Mouse (Mus musculus) hindbrain, embryonic 15.5 days (tissue): ENCODE data around the gene Adcyap1r1. TPM values are rescaled to one million over a fixed set of nuclear protein-coding genes. Genes with fewer than 3 reads are reported as not detected.

ENCODE experiments used
- ATAC-seq: fragments of 200-750 bp; cut with Nextera tagmentation; 2 replicates; pipeline ENCODE4 v1.8.0; 2017; ENCODE audit warnings: low read depth, moderate number of reproducible peaks, moderate TSS enrichment; ENCODE audit not compliant: low FRiP score
- H3K27ac ChIP-seq: fragments of 300-500 bp; sonication (generic); replicated peaks from 2 replicates; pipeline ENCODE4 v1.5.1; 2015; ENCODE audit warnings: mild to moderate bottlenecking, inconsistent platforms
- H3K27me3 ChIP-seq: fragments of 300-500 bp; sonication (generic); 2 replicates; pipeline ENCODE4 v1.6.1; 2015; ENCODE audit warnings: control low read depth, inconsistent platforms
- H3K36me3 ChIP-seq: fragments of 300-500 bp; sonication (generic); 2 replicates; pipeline ENCODE4 v1.6.1; 2015; ENCODE audit warnings: control low read depth, inconsistent platforms
- H3K4me1 ChIP-seq: fragments of 300-500 bp; sonication (generic); replicated peaks from 2 replicates; pipeline ENCODE4 v1.6.1; 2015; ENCODE audit warnings: control low read depth, inconsistent platforms
- H3K4me2 ChIP-seq: fragments of 300-500 bp; sonication (generic); 2 replicates; pipeline ENCODE4 v1.6.1; 2015; ENCODE audit warnings: moderate library complexity, mild to moderate bottlenecking, inconsistent platforms
- H3K4me3 ChIP-seq: fragments of 300-500 bp; sonication (generic); 2 replicates; pipeline ENCODE4 v1.5.1; 2015; ENCODE audit warnings: mild to moderate bottlenecking, inconsistent platforms
- H3K9ac ChIP-seq: fragments of 300-500 bp; sonication (generic); 2 replicates; pipeline ENCODE4 v1.6.1; 2015; ENCODE audit warnings: inconsistent platforms
- H3K9me3 ChIP-seq: fragments of 300-500 bp; sonication (generic); 2 replicates; pipeline ENCODE4 v1.6.1; 2016; ENCODE audit warnings: control low read depth, inconsistent platforms
- WGBS: fragments of 180-500 bp; shearing (Covaris S2); methylation state at CpG from one replicate; pipeline ENCODE4 v1.1.7; 2015; 5-methylcytosine and 5-hydroxymethylcytosine counted together
- polyA plus RNA-seq: library from polyadenylated mRNA; unstranded; fragments of >200 nt; fragmentation: Nextera tagmentation; extraction: Ambion mirVana; gene quantifications from 2 replicates; pipeline ENCODE4 v1.2.1, GENCODE M21; 2015

Adcyap1r1 gene
- polyA plus RNA-seq, 1 experiment from 2014 or later = 64.1 TPM

DNA sequence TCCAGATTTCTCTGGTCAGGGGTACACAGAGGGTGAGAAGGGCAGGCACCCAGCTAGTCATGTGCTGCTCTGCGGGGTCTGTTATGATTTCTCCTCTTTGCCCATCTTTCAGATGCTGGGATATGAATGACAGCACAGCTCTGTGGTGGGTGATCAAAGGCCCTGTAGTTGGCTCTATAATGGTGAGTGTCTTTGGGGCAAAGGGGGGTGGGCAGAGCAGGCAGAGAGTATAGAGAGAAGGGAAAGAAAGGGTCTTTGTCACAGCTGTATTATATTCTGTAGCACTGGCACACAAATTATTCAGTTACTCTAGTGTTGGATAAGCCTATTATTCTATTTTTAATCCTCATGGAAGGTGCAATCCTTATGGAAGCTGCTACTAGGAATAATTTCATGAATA, 29.2 kb downstream of the Adcyap1r1 start:
- Histone ChIP-seq H3K9ac (no peak overlapping the region), H3K4me1 (peaks cover 30% of the 10 kb centered on the region), H3K36me3 (peaks cover 19% of the 10 kb centered on the region), H3K4me3 (no peak overlapping the region), H3K4me2 (no peak overlapping the region), H3K27ac (no peak overlapping the region), H3K27me3 (no peaks in the 10 kb centered on the region), H3K9me3 (no peaks in the 10 kb centered on the region)
- ATAC-seq = no peak
- WGBS = 100% methylated on average over 1 of the region's 1 CpGs

DNA sequence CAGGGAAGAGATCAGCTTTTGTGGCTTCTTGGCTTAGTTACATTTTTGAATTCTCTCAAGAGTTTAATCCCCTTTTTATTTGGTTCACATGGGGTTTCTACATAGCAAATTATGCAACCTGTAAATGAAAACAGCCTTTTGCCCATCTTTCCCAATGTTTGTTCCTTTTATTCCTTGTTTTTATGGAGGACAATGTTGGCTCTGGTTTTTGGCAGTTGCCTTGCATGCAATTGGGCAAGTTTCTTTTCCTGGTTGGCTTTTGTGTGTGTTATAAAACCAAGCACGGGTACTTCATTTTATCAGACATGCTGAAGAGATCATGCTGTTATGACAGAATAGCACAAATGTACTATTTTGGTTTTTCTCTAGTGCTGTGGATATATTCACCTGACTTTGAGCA, 30.7 kb downstream of the Adcyap1r1 start:
- Histone ChIP-seq H3K9me3 (no peaks in the 10 kb centered on the region), H3K9ac (no peak overlapping the region), H3K4me2 (no peak overlapping the region), H3K4me3 (no peak overlapping the region), H3K4me1 (peaks cover 30% of the 10 kb centered on the region), H3K27me3 (no peaks in the 10 kb centered on the region), H3K27ac (no peak overlapping the region), H3K36me3 (peaks cover 20% of the 10 kb centered on the region)
- 63% methylated on average over 1 of the region's 1 CpGs for WGBS
- no peak for ATAC-seq

DNA sequence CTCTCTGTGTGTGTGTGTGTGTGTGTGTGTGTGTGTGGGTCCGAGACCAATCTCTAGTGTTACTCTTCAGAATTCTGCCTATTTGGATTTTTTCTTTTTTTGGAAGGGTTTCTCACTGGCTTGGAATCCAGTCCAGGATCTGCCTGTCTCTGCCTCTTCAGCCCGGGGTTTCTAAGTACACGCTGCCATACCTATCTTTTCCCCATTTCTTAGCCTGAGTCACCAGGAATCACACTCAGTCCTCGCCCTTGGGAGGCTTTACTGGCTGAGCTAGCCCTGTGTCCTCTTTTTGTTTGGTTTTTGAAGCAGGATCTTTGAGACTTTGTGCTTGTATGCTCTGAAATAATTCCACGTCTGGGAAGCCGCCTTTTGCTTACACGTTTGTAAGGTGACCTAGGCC, 31.6 kb downstream of the Adcyap1r1 start:
- Histone ChIP-seq H3K27me3 (no peaks in the 10 kb centered on the region), H3K4me1 (peaks cover 30% of the 10 kb centered on the region), H3K4me3 (no peak overlapping the region), H3K27ac (peak overlapping the region; percentile 72), H3K9me3 (no peaks in the 10 kb centered on the region), H3K36me3 (peaks cover 23% of the 10 kb centered on the region), H3K4me2 (no peak overlapping the region), H3K9ac (no peak overlapping the region)
- ATAC-seq = no peak
- WGBS = 55% methylated on average over 7 of the region's 7 CpGs

DNA sequence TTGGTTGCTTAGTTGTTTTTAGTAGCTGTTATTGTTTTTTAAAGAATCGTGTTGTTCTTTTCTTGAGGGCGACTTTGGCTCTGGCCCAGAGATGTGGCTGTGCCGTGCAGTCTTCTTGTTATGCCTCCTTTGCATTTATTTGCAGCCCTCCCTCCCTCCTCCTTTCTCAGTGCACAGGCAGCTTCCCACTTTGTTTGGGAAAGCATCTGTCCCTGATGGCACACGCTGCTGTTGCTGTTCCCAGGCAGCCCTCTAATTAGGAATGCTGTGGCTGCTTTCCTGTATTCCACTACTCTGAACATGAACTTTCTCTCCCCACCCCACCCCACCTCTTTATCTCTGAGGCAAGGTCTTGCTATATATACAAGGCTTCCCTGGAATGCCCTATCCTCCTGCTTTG, 32.4 kb downstream of the Adcyap1r1 start:
- no peak overlapping the region for H3K9ac ChIP-seq
- no peak overlapping the region for H3K4me3 ChIP-seq
- peak overlapping the region; percentile 26 for H3K4me2 ChIP-seq
- peak; percentile 60 for ATAC-seq
- peaks cover 30% of the 10 kb centered on the region for H3K4me1 ChIP-seq
- H3K9me3 ChIP-seq = no peaks in the 10 kb centered on the region
- WGBS = 11% methylated on average over 4 of the region's 4 CpGs
- H3K27me3 ChIP-seq = no peaks in the 10 kb centered on the region
- peaks cover 23% of the 10 kb centered on the region for H3K36me3 ChIP-seq
- H3K27ac ChIP-seq = peak overlapping the region; percentile 72

DNA sequence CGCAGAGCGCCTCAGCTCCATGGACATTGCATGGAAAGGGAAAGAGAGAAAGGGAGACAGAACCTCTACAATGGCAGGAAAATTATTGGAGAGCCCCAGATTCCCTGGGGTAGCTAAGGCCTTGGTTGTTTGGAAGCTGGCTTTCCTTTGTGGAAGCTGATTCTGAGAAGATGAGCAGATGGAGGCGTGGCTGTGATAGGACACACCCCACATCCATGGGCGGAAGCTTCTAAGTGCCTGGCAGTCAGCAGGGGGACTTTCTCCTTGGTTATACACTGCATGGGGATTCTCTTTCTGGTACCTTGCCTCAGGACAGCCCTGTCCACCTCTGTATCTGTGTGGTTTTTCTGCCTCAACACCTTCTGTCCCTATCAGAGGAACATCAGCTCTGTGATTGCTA, 33.4 kb downstream of the Adcyap1r1 start:
- H3K27me3 ChIP-seq = no peaks in the 10 kb centered on the region
- peaks cover 30% of the 10 kb centered on the region for H3K4me1 ChIP-seq
- no peak overlapping the region for H3K9ac ChIP-seq
- ATAC-seq = peak; percentile 36; the same call in 1 of the 2 replicates
- peak overlapping the region; percentile 72; the same call in 1 of the 2 replicates for H3K27ac ChIP-seq
- peaks cover 26% of the 10 kb centered on the region for H3K36me3 ChIP-seq
- 64% methylated on average over 4 of the region's 4 CpGs for WGBS
- H3K9me3 ChIP-seq = no peaks in the 10 kb centered on the region
- no peak overlapping the region for H3K4me3 ChIP-seq
- no peak overlapping the region for H3K4me2 ChIP-seq

DNA sequence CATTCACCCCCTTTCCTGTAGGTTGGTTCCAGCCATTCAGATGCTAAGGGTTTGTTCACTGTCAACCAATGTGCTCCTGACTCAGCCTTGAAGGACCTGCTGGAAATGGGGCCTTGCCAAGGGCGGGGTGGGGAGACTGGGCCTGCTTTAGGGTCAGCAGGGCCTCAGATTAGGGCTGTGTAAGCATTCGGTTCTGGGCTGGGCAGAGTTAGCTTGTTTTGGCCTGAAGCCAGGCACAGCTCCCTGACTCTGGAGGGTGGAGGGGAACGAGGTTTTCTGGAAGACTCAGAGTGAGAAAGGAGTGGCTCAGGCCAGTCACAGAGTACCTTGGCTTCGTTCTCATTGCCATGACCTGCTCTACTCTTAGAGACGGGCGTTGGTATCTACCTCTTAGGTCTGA, 35.9 kb downstream of the Adcyap1r1 start:
- Histone ChIP-seq H3K36me3 (peaks cover 30% of the 10 kb centered on the region), H3K4me1 (peaks cover 25% of the 10 kb centered on the region)

DNA sequence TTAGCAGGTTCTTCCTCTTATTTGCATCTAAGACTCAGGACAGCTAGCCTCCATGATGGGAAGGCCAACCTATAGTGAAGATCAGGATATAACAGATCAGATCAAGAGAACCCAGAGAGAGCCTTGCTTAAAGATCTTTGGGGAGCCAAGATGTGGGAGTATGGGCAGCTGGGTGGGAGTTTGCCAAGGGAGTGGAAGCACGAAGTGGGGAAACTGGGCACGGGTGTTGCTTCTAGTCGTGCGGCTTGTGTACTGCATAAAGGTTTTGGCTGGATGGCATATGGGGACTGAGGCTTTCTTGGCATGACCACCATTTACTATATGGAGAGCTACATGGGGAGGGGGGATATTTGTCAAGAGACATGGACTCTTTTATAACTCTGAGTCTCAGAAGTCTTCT, 44.4 kb downstream of the Adcyap1r1 start:
- 91% methylated on average over 4 of the region's 4 CpGs for WGBS
- H3K36me3 ChIP-seq = peaks cover 34% of the 10 kb centered on the region

More for the DNA sequence above, 35.9 kb downstream of the Adcyap1r1 start:
- no peak overlapping the region for H3K9ac ChIP-seq
- WGBS = 61% methylated on average over 6 of the region's 6 CpGs
- no peaks in the 10 kb centered on the region for H3K27me3 ChIP-seq
- no peak overlapping the region for H3K4me2 ChIP-seq
- no peak overlapping the region for H3K27ac ChIP-seq
- no peak for ATAC-seq
- no peaks in the 10 kb centered on the region for H3K9me3 ChIP-seq
- no peak overlapping the region for H3K4me3 ChIP-seq

DNA sequence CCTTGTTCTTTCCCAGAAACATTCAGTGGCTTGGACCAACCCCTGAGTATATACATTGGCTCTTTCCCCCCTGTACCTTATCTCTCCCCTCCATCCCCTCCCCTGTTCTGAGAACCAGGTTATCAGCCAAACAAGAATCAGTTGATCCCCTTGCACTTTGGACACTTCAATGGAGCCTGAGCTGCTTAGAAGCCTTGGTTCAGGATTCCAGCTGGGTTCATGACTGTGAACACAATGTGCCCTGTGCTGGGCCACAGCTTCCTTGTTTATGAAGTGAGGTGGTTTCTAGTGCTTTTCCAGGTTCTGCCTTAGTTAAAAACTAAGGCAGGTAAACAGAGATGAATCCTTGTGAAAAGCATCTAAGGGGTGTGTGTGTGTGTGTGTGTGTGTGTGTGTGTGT, 47.0 kb downstream of the Adcyap1r1 start:
- Histone ChIP-seq H3K4me3 (no peak overlapping the region), H3K27me3 (no peaks in the 10 kb centered on the region), H3K27ac (no peak overlapping the region), H3K9ac (no peak overlapping the region), H3K36me3 (peaks cover 29% of the 10 kb centered on the region), H3K9me3 (no peaks in the 10 kb centered on the region), H3K4me1 (no peaks in the 10 kb centered on the region), H3K4me2 (no peak overlapping the region)
- ATAC-seq = no peak

More for the DNA sequence above, 44.4 kb downstream of the Adcyap1r1 start:
- Histone ChIP-seq H3K4me2 (no peak overlapping the region), H3K9me3 (no peaks in the 10 kb centered on the region), H3K4me1 (no peaks in the 10 kb centered on the region), H3K27ac (no peak overlapping the region), H3K27me3 (no peaks in the 10 kb centered on the region), H3K9ac (no peak overlapping the region), H3K4me3 (no peak overlapping the region)
- ATAC-seq = no peak

DNA sequence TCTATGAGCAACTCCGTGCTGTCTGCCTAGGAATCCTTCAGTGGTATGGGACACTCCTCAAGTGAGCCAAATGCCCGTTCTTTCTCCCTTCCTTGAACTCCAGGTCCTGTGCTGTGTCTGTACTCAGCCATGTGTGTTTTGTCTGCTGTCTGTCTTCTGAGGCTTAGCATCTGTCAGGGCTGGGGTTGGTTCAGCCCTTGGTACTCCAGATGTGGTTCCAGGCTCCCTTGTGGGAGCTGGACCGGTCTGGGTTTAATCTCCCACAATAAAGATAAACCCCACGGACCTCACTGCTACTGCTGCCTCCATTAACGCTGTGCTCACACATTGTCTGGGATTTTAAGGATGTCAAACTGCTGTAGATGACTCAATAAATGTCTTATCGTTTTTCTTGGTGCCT, 49.3 kb downstream of the Adcyap1r1 start:
- H3K4me3 ChIP-seq = no peak overlapping the region
- no peaks in the 10 kb centered on the region for H3K9me3 ChIP-seq
- no peak for ATAC-seq
- H3K27ac ChIP-seq = no peak overlapping the region
- 74% methylated on average over 6 of the region's 6 CpGs for WGBS
- H3K4me2 ChIP-seq = no peak overlapping the region
- no peaks in the 10 kb centered on the region for H3K4me1 ChIP-seq
- peaks cover 9% of the 10 kb centered on the region; the same call in 1 of the 2 replicates for H3K36me3 ChIP-seq
- no peaks in the 10 kb centered on the region for H3K27me3 ChIP-seq
- H3K9ac ChIP-seq = no peak overlapping the region

DNA sequence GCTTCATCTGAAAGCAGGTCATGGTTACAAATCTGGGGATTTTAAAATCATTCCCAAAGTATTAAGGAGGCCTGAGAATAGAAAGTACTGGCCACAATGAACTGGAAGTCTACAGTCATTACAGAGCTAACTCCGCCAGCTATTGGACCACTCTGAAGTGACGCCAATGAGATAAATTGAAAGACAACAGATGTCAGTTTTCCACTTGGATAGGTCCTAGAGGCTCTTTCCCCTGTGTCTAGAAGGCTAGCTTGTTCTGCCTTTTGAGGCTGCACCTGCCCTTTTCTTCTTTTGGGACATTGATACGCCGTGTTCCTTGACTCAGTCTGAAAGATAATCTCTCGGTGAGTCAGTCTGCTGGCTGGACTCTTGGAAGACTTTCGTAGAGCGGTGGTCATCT, 50.5 kb downstream of the Adcyap1r1 start:
- no peak overlapping the region for H3K4me3 ChIP-seq
- peaks cover 5% of the 10 kb centered on the region; the same call in 1 of the 2 replicates for H3K36me3 ChIP-seq
- H3K9ac ChIP-seq = no peak overlapping the region
- no peaks in the 10 kb centered on the region for H3K27me3 ChIP-seq
- no peak overlapping the region for H3K27ac ChIP-seq
- H3K9me3 ChIP-seq = no peaks in the 10 kb centered on the region
- WGBS = 66% methylated on average over 7 of the region's 7 CpGs
- H3K4me2 ChIP-seq = no peak overlapping the region
- no peaks in the 10 kb centered on the region for H3K4me1 ChIP-seq
- no peak for ATAC-seq

DNA sequence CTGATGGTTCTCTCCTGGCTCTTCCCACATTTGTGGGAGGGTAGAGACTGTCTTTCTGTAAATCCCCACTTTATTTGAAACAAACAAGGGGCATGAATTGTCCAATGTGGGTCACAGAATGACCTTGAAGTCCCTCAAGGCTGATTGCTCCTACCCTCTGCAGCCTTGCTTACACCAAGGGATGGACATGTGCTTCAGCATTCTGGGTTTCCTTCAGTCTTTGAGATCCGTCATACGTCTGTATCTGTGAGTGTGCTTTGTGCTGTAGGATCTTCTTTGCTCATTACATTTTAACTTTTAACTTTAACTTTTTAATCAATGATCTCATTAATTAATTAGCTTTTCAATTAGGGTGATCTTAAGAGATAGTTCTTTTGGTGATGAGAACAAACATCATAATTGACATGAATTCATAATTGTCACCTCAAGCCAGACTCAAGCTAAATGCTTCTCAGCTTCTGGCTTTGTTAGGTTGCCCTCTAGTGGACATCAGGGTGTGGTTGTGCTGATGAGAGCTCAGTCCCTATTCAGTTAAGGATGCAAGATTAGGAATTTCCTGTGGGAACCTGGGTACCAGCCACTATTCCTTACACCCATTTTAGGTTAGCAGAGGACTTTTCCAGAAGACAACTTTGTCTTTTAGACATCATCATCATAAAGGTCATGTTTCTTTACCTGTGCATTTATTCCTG, 53.2 kb downstream of the Adcyap1r1 start:
- Histone ChIP-seq H3K36me3 (no peaks in the 10 kb centered on the region), H3K9ac (no peak overlapping the region), H3K9me3 (no peaks in the 10 kb centered on the region), H3K27me3 (no peaks in the 10 kb centered on the region), H3K27ac (no peak overlapping the region), H3K4me3 (no peak overlapping the region), H3K4me2 (no peak overlapping the region), H3K4me1 (no peaks in the 10 kb centered on the region)
- WGBS = 86% methylated on average over 2 of the region's 2 CpGs
- ATAC-seq = peak; percentile 45; the same call in 1 of the 2 replicates

DNA sequence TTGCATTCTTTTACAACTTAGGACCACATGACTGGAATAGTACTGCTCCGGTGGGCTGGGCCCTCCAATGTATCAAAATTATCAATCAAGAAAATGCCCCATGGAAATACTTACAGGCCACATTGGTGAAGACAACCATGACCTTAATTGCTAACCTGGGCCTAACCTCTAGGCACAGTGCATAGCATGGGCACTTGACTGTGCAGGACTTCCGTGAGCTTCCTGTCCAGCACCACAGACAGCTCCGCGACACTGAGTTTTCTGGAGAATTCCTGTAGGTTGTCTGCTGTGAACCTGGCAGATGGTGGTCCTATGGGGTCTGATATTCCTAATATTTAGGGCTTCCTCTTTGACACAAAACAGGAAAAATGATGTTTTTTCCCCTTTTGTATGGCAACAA, 54.7 kb downstream of the Adcyap1r1 start:
- H3K4me2 ChIP-seq = no peak overlapping the region
- H3K27ac ChIP-seq = no peak overlapping the region
- H3K9ac ChIP-seq = no peak overlapping the region
- WGBS = 84% methylated on average over 4 of the region's 4 CpGs
- H3K9me3 ChIP-seq = no peaks in the 10 kb centered on the region
- H3K36me3 ChIP-seq = no peaks in the 10 kb centered on the region
- H3K4me3 ChIP-seq = no peak overlapping the region
- no peaks in the 10 kb centered on the region for H3K27me3 ChIP-seq
- no peaks in the 10 kb centered on the region; the same call in 1 of the 2 replicates for H3K4me1 ChIP-seq
- no peak for ATAC-seq
